Mouse (Mus musculus): ENCODE measurements at regions not wholly inside any gene's neighbourhood (a gene's known extent, or its start where the extent isn't known, plus 50 kb on each side); places are given as distances from the start of the nearest gene placed in this dataset.

DNA sequence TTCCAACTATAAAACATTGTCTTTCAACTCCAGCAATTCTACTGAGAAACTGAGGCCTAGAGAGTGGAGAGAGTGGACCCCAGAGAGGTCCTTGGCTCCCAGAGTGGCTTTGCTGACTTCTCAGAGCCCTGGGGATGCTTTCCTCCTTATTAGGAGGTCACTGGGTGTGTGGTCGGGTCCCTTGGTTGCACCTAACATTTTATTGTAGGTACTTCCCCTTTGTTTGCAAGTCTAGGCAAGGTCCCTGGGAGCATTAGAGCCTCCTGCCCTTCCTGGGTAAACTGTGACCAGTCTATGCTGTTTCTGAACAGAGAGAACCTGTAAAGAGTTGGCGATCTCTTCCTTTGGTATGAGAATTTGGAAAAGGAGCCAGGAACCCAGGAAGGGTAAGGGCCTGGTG lies 110.5 kb downstream of the Fam43a start:
- TF ChIP-seq CTCF (IDR thresholded peaks at IDR 0.05; ENCODE audit: borderline replicate concordance, control insufficient read depth, extremely low read depth, insufficient read depth, low read length, poor library complexity), result no peak
- no peak for TF ChIP-seq POLR2A (IDR thresholded peaks at IDR 0.05; ENCODE audit: control insufficient read depth, extremely low read depth, insufficient read depth, low read length, poor library complexity)

Data from thymus, adult 2 months (tissue).